Mouse (Mus musculus): ENCODE results near the gene Htr1f. TPM values are rescaled to one million over a fixed set of nuclear protein-coding genes. Genes with fewer than 3 reads are reported as not detected.
"Not testable (repeated sequence)": the region's sequence is repeated elsewhere in the genome, so short reads cannot be mapped to it uniquely, and the experiment has no call there.

Htr1f gene
- not detected for total RNA-seq (2021)

DNA sequence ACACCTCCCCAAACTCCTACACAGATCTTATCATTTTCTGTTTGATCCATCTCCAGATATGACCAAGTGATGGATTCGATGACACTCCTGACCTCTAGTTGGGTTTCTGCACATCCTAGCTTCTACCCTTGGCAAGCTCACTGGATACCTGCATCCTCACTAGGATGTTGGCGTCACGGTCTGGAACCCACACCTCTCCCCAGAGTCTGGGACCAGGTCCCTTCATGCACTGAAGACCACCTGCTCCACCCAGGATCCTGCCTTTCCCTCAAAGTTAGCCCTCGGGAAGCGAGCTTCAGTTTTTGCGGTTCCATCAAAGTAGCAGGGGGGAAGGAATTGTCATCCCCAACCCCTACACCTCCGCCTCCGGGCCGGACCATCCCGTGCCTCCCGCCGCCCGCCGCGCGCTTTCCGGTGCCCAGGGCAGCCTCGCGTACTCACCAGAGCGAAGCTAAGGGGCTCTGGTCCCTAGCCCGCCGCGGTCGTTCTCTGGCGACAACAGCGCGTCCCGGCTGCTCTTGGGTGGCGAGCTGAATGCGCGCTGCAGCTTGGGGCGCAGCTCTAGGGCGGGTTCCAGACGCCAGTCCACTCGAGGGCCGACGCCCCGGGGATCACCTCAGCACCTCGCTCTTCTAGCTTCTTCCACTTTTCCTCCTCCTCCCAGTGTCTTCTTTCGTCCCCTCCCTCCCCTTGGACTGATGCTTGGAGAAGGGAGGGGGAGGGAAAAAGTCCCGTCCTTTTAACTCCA lies at the start of gene Htr1f:
Gene Htr1f, minus strand, starts transcription at position 671 of the 748 bp plus-strand sequence.
- intact Hi-C loops (cut with DNase I) = no loop called here
- no peak for DNase-seq

DNA sequence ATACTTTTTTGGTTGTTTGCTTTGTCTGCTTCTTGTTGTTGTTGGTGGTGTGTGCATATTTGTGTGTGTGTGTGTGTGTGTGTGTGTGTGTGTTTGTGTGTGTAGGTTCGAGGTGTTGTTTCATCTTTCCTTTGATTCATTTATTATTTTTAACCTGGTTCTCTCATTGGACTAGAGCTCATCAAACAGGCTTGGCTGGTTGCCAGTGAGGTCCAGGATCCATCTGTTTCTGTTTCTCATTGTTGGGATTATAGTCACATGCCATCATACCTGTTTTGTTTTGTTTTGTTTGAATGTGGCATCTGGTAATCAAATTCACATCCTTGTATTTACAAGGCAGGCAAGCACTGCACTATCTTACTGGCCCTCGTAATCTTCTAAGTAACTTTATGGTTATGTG lies 34.1 kb upstream of the Htr1f start:
- no peak for DNase-seq
- intact Hi-C loops (cut with DNase I) = no loop called here

DNA sequence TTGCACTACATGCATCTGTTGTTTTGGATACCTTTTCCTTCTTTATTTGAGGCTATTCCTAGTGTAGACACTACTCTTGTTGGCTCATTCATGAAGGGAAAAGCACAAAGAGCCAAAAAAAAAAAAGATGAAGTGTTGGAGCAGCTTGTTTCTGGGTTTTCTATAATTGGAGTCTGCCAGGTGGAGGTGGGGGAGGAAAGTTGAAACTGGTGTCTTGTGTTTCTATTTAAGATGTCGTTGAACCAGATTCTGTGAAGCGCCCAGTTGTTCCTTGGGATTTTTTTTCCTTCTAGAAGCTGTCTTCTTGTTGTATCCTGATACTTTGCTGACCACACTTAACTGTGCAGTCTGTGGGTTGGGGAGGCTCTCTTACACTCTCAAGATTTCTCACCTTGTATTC lies 23.7 kb upstream of the Htr1f start:
- DNase-seq = no peak
- intact Hi-C loops (cut with DNase I) = no loop called here

DNA sequence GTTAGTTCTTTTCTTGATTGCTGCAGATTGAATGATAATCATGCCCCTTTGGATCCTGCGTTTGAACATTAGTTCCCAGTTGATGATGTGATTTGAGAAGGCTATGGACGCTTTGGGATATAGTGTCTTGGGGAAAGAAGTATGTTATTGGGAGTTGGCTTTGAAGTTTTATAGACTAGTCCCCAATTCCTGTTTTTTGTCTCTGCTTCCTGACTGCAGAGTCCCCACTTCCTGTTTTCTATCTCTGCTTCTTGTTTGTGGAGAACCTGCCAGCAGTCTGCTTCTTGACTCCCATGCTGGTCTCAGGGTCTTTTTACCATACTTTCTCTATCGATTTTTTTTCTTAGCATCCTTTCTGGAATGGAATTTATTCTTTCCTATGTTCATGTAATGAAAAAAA lies 22.2 kb upstream of the Htr1f start:
- no peak for DNase-seq
- intact Hi-C loops (cut with DNase I) = no loop called here

DNA sequence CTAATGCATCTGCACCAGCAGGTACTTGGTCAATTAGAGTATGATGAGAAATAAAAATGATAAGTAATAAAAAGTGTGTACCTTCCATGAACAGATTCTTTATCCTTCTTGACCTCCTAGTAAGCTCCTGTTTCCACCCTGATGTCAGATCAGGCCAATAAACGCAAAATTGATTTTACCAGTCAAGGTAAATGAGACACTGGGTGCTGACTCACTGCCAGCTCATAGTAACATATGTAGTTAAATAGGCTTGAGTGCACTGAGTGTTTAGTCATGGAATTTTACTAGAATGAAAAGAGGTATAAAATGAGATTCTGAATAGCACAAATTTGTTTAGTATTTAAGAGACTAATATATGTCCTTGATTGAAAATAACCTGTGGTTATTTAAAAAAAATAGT lies 6.6 kb upstream of the Htr1f start:
- DNase-seq = no peak
- intact Hi-C loops (cut with DNase I) = no loop called here

DNA sequence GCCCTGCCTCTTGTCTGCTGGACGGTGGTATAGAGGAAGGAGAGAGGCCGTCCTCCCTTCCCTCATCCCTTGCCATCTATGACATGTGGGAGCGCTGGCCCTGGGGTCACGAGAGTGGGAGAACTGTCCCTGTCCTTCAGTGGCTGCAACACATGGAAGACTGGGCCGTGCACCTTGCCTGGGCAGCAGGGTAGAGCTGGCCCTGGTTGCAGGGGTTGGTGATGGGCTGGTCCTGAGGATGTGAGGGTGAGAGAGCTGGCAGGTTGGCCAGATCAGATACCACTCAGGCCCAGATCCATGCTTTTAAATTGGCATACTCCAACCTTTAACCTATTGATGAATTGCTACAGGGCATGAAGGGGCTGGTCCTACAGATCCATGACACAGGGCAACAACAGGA lies 12.1 kb downstream of the Htr1f start:
- intact Hi-C loops (cut with DNase I) = no loop called here
- no peak for DNase-seq

DNA sequence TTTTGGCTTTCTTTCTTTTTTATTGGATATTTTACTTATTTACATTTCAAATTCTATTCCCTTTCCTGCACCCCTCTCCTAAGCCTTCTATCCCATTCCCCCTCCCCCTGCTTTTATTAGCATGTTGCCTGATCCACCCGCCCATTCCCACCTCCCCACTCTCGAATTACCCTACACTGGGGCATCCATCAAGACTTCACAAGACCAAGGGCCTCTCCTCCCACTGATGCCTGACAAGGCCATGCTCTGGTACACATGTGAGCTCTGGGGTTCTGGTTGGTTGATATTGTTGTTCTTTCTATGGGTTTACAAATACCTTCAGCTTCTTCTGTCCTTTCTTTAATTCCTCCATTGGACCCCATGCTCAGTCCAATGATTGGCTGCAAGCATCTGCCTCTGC lies 22.2 kb downstream of the Htr1f start:
- DNase-seq = no peak
- intact Hi-C loops (cut with DNase I) = no loop called here

DNA sequence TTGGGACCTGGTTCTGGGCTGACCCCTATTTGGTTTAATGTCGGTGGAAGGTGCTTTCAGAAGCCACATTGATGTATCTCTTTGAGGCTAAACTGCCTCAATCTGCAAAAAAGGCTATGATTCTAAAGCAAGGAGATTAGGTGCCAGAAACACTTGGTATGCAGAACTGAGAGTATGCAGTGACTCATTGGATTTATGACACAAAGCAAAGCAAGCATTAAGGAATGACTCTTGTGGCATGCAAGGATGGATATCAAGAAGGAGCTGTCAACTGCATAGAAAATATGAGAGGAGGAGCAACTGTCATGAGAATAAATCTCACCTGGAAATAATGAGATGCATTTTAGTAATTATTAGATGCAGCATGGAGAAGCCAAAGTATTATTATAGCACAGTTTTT lies 35.8 kb downstream of the Htr1f start:
- intact Hi-C loops (cut with DNase I) = no loop called here
- DNase-seq = no peak

DNA sequence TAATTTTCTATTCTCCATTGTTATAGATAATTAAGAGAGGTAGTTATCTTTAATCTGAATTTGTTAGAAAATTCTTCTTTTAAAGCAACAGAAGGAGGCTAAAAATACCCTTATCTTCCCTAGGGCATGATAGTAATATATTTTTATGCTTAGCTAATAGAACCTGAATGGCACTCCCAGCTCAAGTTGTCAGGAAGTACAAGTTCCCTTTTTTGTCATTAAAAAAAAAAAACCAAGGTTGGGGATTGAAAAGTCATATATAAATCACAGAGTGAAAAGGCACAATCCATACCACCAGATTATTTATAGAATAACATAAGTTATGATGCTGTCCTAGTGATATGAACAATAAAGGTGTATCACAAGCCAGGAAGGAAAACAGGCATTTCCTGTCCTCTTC lies 39.4 kb downstream of the Htr1f start:
- DNase-seq = no peak
- intact Hi-C loops (cut with DNase I) = no loop called here

DNA sequence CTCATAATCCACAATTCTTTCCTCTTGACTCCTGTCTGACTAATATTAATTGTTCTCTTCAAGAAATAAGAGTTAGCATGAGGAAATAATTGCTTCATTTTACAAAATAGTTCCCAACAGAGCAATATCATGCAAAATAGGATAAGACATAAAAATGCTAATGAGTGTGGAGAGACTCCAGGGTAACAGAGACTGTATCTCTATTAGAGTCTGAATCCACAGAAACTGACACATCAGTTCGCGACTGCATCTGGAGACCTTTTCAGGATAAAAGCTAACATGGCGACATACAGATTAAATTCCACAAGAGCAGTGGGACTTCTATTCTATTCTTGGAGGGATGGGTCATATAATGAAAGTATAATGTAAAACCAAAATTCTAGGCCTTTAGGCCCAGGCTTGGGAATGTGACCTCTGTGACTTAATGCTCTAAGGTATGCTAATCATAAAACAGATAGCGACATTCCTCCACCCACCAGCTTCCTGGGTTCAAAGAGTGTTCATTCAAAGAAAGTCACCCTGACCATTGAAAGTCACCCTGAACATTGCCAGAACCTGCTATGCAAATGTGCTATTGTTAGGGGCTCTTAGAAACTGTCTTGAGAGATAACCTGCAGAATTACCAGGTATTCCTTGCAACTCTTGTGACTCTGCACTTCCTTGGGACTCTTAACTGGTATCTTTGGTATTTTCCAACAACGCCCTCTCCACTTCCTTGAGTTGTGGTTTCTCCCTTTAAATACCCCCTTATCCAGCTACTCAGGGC lies 67.8 kb downstream of the Htr1f start:
- intact Hi-C loops (cut with DNase I); DNase-seq: not testable (repeated sequence)

DNA sequence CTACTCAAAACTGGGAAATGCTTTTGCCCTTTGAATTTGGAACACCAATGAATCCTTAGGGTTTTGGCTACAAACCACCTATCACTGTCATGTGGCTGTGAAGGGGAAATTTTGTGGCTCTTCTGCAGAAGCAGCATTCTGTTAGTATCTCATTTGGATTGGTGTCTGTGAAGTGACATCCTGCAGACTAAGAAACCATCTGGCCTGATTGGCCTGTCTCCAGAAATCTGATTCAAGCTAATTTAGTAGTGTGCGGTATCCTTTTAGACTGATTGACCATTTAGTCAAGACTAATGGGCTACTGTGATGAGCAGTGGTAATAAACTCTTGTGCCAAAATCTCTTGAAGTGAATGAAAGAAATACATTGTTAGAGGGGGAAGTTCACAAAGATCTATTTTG lies 76.0 kb downstream of the Htr1f start:
- intact Hi-C loops (cut with DNase I) = no loop called here

DNA sequence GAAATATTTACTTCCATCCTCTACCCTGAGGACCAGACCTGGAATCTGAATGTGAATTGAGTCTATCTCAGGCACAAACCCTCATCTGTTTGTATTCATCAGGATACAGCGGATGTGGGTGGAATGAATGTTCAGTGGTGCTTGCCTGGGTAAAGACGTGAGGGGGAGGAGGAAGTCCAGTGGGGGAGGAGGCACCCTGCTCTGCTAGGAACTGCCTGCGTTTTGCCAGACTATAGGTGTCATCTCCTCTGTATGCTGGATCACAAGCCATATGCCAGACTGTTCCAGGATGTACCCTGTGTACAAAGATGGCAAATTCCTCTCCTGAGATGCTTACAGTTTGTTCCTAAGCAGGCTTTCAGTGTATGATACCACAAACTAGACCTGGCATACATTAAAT lies 83.3 kb downstream of the Htr1f start:
- intact Hi-C loops (cut with DNase I) = no loop called here
- DNase-seq = no peak

More for the DNA sequence above, 76.0 kb downstream of the Htr1f start:
- no peak for DNase-seq

DNA sequence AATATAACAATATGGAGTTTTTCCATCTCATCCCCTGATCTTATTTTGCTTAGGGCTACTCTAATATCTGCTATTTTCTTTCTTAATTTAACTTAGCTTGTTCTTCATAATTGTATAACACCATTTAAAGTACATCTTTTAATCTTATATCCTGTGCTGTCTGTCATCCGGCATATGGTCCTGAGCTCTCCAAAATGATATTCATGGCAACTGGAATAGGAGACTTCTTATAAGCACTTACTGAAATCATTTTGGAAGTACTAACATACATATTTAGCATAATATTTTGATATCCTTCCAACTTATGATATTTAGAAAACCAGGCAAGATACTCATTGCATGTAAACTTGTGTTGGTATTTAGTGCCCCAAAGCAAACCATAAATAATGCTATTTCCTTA lies 86.9 kb downstream of the Htr1f start:
- DNase-seq = no peak
- intact Hi-C loops (cut with DNase I) = no loop called here

DNA sequence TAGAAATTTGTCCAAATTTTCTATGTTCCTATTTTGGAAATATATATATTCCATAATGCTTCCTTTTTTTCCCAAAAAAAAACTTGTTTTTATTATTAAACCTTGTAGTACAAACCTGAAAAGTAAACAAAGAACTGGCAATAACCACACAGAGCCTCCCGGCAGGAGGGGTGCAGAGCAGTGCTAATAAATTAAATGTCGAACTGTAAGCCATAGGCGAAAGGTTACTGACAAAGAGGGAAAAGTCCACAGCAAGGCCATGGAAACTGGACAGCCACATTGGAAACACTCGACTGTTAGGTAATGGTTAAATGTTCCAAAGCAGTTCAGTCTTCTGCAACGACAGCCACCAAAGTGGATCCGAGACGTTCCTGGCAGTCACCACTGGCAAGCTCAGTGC lies 87.5 kb downstream of the Htr1f start:
- no peak for DNase-seq
- intact Hi-C loops (cut with DNase I) = no loop called here

DNA sequence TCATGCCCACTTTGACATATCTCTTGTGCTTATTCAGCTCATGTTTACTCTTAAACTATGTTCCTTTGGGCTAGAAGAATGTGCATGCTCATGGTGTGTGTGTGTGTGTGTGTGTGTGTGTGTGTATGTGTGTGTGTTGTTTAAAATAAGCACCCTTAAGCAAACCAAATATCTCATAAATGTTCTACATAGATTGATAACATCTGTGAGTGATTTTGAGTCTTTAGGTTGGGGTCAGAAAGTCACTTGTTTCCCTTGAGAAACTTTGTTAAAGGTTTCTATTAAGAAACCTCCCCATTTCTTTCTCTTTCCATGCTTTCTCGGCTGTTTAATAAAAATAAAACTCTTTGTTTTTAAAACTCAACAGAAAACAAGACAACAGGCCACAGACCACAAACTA lies 88.1 kb downstream of the Htr1f start:
- no peak for DNase-seq
- intact Hi-C loops (cut with DNase I) = no loop called here

DNA sequence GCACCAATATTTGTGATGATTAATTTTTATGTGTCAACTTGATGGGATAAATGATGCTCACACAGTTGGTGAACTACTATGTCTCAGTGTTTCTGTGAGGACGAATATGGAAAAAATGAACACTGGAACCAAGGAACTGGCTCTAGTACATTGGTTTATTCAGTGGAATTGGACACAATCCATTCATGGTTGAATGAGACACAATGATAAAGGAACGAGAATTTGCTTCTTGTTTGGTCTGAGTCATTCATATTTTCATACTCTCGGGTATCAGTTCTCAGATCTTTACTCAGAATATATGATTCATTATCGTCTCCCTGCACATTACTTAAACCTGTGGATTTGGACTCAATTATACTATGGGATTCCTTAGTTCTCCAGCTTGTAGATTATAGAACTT lies 90.4 kb downstream of the Htr1f start:
- intact Hi-C loops (cut with DNase I) = no loop called here
- DNase-seq = no peak

DNA sequence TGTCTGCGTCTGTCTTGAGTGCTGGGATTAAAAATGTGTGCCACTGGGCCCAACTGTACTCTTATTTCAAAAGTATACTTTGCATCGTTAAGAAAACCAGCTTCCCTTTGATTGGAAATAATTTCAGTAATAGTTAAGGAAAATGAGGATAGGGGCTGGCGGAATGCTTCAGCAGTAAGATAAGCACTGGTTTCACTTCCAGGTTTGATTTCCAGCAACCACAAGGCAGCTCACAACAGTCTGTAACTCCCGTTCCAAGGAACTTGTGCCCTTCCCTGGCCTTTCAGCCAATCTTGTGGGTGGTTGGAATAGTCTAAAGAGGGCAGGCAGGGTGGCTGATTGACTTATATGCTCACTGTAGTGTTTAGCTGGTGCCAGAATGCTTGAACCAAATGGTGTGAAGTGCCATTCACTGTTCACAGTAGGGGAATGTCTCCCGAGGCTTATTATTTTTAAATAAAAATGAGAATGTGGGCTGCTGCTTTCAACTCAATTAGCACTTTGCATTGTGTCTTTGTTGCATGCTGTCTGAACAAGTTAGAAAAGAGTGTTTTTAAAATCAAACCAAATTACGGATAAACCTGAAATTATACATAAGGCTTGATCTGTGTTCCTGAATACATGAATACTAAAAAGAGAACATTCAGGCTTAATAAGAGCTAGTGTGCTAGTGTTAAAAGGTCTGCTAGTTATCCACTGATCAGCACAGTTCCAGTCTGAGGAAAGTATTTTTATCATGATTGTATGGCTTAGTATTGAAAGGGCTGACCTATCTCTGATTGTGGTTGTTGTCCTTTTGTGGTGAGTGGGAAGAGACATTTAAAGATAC lies 103.4 kb downstream of the Htr1f start:
- intact Hi-C loops (cut with DNase I) = no loop called here
- no peak for DNase-seq

DNA sequence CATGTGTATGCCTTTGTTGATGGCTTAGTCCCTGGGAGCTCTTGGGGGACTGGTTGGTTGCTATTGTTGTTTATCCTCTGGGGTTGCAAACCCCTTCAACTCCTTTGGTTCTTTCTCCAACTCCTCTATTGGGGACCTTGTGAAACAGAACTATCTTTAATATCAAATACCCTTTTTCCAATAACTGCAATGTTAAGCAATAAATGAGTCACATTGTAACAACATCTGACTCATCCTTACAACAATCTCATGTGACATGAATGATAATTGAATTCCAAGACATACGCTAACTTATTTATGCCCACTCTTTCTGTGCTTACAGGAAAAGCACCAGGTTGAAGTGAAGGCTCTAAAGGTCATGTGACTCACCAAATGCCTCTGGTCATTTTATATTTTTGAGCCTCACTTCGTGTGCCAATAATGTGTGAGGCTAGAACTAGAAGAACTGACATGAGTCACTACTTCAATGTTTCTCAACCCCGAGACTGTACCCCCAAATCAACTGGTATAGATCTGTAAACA lies 116.3 kb downstream of the Htr1f start:
- intact Hi-C loops (cut with DNase I) = no loop called here
- no peak for DNase-seq

DNA sequence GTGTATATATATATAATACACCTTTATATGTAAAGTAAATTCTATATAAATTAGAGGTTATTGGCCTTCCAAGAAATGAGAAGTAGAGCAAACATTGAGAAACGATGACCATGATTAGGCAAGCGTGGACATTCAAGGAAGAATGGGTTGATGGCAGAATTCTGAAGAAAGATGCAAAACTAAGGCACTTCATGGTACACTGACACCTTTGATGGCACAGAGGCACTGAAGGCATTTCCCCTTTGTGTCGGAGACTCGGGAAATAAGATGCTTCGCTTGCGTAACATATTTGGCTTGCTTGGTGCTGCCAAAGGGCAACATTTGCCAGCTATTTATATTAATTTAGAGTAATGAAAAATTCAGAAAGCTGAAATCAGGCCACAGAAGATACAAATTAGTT lies 118.1 kb downstream of the Htr1f start:
- no peak for DNase-seq
- intact Hi-C loops (cut with DNase I) = no loop called here

DNA sequence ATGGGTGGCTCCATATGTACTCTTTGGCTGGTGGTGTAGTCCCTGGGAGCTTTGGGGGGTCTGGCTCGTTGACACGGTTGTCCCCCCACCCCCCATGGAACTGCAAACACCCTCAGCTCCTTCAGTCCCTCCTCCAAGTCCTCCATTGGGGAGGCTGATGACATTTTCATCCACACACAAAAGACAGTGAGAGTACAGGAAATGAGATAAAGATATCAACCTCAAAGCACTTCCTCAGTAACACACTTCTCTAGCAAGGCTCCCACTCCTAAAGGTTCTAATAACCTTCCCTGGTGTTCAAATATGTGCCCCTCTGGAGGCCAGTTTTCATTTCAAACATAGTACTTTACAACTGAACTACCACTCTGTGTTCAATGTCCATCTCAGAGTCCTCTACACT lies 118.6 kb downstream of the Htr1f start:
- DNase-seq = no peak
- intact Hi-C loops (cut with DNase I) = no loop called here

DNA sequence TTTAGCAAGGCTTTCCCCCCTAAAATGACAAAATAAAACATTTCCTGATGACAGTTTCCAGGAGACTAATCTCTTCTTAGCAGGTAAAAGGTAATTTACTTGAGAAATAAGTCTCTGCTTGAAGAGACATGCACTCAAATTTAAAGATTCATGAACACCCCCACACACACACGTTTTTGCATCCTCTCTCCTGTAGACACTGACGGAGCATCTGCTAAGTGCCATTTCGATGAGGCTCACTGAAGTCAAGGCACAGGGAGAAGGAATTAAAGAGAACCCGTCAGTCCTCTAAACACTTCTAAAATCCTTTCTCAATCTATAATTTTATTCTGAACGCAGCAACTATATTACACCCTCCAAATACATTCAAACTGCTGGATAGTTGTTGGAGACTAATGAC lies 131.0 kb downstream of the Htr1f start:
- DNase-seq = no peak

More for the DNA sequence above, 131.0 kb downstream of the Htr1f start:
- intact Hi-C loops (cut with DNase I) = no loop called here
